Mouse (Mus musculus): ENCODE data around the gene Eef1a2.
"Not testable (repeated sequence)": the region's sequence is repeated elsewhere in the genome, so short reads cannot be mapped to it uniquely, and the experiment has no call there.

Gene Eef1a2

DNA sequence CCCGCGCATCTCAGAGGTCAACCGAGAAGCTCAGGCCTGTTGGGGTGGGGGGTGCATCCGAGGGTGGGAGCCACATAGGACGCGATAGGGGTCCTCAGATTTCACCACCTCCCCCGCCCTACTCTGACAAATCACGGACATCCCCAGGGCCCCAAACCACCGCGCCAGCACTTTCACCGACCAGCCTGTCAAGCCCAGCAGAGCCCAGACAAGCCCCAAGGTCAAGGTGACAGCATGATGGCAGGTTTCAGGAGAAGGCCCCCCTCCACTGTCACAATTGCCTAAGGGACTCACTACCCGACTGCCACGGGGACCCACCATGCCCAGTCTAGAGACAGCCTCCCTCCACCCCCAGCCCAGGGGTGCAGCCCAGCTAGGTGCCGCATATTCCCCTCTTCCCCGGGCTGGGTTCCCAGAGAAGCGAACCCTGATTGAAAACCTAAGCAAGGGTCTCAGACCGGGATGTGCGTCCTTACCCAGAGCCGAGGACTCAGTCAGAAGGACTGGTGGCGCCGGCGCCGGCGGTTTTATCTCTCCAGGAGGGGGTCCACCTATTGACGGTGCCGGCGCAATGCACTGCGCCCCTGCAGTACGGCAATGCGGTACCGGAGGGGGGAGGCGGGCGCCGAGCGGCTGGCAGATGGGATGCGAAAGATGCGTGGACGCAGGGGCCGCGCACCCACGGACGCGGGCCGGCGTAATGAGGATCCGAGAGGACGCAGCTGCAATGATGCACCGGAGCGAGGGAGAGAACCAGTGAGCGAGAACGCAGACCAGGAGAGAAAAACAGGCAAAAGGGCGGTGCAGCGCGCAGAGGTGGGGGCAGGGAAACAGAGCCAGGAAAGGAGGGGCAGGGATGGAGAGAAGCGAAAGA is at the start of gene Eef1a2:
Eef1a2 (minus strand) TSS at position 767 of the 874 bp plus-strand sequence.
- DNase-seq (ENCODE audit: low spot score): no peak

DNA sequence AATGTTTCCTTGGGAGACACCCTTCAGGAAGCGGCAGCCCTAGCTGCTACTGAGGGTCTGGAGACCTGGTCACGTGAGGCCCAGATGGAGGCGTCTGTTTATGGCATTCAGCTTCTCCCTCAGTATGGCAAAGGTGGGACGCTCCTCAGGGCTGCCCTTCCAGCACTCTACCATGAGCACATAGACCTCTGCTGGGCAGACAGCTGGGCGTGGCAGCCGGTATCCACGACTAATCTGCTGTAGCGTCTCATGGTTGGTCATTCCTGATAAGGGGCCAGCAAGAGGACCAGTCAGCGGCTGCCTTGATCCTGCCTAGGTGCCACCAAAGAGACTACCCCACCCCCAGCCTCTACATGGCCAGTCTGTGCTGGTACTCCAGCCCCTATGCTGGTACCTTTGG is 49.3 kb upstream of the Eef1a2 start:
- DNase-seq (ENCODE audit: low spot score): no peak

DNA sequence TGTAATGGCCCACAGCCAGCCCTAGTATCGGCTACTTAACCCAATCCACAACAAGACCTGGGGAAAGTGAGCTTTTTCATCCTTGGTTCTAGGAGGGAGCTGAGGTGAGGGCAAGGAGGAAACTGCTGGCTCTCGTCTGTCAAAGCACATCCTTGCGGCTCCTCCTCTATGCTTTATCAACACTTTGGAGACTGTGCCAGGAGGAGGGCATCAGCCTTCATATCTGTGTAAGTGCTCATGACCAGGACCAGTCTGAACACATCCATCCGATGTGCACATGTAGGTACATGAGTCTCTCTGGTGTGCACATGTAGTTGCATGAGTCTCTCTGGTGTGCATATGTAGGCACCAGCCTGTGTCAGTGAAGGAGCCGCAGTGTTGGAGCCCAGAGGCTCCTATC is 48.9 kb upstream of the Eef1a2 start:
- no peak for DNase-seq (ENCODE audit: low spot score)

DNA sequence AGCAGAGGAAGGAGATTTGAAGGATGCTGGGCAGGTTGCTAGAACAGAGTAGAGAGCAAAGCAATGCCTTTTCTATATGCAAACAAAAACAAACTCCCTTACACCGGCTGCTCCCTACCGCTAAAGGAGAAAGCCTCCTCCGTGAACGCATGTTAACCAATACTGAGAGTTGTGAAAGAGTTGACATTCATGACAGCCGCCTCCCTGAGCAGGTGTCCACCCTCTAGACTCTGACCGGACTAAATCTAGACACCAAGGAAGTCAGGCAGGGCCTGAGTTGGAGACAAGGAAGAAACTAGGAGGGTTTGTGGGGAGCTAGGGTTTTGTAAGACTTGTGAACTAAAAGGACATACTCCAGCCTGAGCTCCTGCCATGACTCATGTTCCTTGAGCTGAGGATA is 46.1 kb upstream of the Eef1a2 start:
- no peak for DNase-seq (ENCODE audit: low spot score)

DNA sequence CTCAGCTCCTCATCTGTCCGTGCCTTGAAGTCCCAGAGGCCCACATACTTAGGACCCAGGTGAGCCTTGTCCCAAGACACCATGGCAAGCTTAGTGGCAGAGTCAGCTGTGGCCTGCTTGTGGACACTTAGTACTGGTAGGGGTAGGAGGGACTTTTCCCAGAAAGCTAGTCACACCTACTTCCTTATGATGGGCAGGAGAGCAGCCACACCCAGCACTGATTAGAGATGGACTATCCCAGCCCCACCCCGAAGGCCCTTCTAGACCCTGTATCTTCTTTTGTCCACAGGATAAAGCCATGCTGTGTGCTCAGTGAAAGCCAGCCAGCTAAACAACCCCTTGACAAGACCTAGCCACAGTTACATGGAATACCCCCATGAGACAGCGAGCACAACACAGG is 45.6 kb upstream of the Eef1a2 start, which contains the start of gene Ptk6:
Ptk6 (minus strand) TSS at position 368 of the 400 bp plus-strand sequence.
- DNase-seq (ENCODE audit: low spot score): no peak

DNA sequence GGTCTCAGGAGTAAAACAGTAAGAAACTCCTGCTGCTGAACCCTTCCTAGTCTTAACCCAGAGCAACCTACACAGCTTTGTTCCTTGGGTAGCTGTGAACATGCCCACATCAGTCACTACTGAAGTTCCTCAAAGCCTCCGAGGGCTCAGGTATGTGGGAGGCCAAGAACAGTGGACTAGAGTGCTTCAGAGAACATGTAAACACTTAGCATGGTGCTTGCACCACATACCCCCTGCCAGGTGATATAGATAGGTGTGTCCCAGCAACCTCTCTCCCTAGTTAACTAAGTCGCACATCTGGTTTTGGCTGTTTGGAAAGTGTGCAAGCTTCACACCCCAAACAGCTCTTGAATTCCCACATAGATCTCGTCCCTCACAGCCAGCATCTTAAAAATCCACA is 44.8 kb upstream of the Eef1a2 start:
- DNase-seq (ENCODE audit: low spot score): no peak

DNA sequence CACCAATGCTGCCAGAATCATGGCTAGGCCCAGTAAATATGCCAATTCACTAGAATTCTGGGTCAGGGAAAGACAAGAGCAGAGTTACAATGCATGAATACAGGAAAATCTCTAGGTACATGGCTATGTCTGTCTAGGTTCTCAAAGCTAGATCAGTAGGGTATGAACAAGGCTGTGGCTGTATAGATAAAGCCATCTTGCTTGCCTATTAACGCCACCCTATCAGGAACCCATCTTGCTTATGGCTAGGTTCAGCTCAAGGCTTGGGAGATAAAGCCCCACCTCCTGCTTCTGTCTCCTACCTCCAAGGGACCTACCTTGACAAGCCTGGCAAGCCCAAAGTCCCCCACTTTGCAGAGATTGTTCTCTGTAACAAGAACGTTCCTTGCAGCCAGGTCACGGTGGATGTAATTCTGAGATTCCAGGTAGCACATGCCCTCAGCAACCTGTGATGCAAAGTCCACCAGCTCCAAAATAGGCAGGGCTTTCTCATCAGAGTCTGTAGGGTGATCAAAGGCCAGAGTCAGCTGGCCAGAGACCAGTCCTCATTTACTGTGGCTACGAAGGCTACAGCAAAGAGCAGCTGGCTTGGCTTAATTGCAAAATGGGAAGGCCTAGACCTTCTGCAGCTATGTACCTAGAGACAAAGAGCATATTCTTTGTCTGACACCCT is 40.0 kb upstream of the Eef1a2 start:
- DNase-seq (ENCODE audit: low spot score): no peak

DNA sequence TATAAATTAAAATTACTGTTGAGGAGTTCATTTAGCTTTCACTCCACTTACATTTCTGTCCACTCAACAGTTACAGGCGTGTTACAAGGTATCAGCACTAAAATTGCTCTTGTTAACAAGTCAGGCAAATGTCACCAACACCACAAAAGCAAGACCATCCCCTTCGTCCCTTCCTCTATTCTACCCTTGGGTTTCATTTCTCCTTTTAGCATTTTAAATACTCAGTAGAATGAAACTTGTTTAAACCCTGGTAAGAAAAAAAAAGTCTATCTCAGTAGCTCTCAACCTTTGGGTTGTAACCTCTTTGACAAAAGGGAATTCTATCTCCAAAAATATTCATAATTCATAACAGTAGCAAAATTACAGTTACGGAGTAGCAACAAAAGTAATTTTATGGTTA is 36.2 kb upstream of the Eef1a2 start:
- DNase-seq (ENCODE audit: low spot score): no peak

DNA sequence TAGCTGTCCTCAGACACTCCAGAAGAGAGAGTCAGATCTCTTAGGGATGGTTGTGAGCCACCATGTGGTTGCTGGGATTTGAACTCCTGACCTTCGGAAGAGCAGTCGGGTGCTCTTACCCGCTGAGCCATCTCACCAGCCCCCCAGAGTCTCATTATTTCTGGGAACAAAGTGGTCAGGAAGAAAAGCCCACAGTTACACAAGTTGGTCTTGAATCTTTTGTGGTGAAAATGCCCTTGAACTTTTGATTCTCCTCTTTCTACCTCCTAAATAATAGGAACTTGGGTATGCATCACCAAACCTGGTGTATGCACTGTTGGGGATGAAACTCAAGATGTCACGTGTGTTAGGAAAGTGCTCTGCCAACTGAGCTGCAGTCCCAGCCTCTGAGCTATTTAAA is 35.1 kb upstream of the Eef1a2 start:
- DNase-seq (ENCODE audit: low spot score): no peak

DNA sequence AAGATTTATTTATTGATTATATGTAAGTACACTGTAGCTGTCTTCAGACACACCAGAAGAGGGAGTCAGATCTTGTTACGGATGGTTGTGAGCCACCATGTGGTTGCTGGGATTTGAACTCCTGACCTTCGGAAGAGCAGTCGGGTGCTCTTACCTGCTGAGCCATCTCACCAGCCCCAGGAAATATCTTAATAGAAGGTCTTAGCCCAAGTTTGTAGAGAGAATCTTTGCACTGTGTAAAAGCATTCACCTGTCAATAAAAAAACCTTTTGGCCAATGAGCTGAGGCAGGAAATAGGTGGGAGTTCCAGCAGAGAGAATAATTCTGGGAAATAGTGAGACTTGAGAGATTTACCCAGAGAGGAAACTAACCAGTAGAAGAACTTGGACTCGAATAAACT is 34.6 kb upstream of the Eef1a2 start:
- DNase-seq (ENCODE audit: low spot score): not testable (repeated sequence)

DNA sequence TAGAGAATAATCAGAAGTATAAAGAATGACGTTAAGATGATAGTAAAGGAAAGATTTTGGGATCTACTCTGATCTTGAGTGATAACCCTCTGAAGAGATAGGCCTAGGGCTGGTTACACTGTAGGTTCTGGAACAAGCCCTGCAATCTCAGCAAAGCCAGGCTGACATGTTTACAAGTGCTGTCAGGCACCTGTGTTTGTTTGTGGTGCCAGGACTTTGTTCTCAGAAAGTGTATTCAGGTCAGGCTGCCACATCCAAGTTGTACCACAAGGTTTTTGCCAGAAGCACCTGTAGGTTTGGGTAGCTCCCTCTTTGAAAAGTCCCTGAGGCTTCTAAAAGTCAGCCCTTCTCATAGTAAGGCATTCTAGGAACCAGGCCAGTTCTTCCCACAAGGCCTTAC is 32.5 kb upstream of the Eef1a2 start:
- DNase-seq (ENCODE audit: low spot score): no peak

DNA sequence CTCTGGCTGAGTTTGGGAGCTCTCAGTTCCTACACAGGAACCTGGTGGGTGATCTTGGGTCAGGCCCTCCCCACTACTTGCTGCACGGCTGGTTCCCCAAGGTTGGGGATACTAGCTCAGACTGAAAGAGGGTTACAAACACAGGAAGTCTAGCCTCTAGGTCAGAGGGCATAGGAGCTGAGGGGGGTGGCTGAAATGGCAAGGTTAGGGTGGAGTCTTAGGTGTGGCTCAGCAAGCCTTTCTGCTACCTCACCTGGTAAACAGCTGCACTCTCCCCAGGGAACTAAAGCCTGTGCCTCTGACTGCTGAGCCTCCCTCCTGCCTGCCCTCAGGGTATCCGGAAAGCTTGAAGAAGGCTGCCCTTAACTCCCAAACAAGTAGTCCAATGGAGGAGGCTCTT is 31.9 kb upstream of the Eef1a2 start:
- peak; percentile 64 for DNase-seq (ENCODE audit: low spot score)

DNA sequence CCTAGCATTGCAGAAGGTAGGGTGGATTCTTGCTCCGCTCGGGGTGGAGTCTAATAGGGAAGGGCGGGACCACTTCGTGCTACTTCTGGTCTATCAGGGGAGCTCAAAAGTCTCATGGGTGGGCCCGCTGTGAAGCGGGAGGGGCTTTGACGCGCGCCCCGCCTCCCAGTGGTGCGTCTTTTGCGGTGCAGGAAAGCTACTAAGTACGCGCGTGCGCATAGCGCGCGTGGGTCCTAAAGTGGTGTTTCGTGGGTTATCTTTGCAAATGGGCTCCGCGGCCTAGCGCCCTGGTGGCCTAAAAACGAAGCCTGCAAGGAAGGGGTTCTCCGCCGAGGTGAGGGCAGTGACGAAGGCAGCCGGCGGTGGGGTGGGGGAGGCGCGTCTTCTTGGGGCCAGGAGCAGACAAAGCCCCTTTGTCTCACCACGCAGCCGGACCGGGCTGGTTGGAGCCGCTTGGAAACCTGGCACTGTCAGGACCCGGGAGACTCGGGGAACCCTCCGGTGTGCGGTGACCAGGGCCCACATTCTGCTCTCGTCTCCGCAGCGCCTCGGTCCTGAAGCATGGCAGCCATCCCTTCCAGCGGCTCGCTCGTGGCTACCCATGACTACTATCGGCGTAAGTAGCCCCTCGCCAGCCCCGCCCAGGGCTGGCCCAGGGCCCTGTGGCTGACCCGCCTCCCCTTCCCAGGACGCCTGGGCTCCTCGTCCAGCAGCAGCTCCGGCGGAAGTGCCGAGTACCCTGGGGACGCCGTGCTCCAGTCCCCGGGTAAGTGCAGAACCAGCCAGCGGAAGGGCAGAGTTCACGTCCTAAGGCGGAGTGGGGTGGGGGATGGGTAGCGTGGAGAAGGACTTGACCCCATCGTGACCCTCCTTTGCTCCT is 30.5 kb upstream of the Eef1a2 start, which contains the start of gene Ppdpf:
Ppdpf (plus strand) TSS at position 127 of the 880 bp plus-strand sequence.
- peak; percentile 94 for DNase-seq (ENCODE audit: low spot score)

DNA sequence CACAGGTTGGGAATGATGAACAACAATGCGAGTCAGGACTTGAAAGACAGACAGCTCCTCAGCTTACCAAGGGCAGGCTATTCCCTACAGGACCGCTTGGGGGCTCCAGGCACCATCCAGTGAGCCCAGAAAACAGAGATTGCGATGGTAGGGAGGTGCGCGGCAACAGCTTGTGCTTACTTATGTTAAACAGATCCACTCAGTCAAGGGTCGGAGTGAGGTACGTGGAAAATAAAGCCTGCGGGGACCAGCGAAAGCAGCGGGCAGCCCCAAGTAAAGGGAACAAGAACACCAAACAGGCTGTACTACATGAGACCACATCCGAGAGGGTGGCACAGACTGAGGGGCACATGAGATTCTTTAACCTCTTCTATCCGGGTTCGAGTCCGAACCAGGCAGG is 29.8 kb upstream of the Eef1a2 start:
- DNase-seq (ENCODE audit: low spot score): peak; percentile 88

DNA sequence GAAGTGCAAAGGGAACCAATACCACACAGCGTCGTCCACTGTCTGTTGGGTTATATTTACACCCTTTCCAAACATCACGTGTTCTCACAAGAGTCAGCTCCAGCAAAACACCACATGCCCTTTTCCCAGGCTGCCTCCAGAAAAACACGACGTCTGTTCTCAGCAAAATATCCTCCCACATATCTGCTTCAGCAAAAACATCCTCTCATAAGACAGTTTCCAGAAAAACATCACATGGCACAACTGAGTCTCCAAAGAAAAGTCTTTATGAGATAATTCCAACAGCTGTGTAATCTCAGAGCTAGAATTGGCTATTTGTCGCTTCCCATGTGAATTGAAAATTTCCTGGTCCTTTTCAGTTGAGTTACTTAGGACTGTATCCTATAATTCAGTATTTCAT is 24.1 kb upstream of the Eef1a2 start:
- no peak for DNase-seq (ENCODE audit: low spot score)

DNA sequence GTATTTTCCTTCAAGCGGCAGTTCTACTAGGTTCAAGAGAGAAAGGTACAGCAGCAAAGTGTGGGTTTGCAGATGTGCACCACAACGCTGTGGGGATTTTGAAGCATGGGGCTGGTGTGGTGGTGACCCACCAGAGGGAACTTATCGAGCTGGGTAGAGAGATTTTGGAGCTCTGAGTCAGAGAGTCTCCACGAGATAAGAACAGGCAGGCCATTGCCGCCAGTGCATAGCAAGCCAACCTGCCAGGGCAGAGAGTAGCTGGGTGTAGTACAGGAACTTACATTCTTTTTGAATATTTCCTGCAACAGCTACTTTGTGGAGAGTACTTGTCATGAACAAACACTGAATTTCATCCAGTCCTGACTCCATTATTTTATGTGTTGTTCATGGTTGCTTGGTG is 21.7 kb upstream of the Eef1a2 start:
- DNase-seq (ENCODE audit: low spot score): no peak

DNA sequence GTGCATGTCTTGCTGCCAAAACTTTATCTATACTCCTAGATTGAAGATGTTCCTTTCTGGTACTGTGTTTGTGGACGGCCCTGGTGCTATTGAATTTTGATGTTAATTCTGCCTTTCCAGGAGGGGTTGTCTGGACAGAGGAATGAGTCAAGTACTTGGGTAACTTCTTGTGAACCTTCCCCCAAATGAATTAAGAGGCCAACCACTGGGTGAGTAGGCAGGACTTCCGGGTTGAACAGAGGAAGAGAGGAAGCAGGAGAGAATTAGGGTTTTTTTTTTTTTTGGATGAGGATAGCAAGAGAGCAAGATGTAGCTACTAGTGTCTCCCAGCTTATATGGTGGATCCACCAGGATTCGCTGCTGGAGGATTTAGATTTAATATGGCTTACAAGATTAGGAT is 21.2 kb upstream of the Eef1a2 start:
- no peak for DNase-seq (ENCODE audit: low spot score)

DNA sequence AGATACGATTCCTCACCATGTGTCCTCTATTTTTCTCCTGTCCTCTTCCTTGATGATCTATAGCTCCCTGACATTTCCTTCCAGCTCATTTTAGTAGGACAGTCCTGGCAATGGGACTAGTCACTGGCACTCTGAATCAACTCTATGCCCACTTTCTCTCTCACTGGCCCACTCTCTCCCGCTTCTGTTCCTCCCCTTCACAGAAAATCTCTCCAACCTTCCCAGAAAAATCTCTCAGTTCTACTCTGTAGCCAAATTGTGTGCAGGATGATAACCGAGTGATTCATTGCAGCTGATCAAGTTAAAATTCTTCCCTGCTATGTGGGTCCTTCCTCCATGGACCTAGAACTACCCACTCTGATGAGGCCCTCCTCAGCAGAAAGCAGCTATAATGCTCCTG is 17.8 kb upstream of the Eef1a2 start:
- no peak for DNase-seq (ENCODE audit: low spot score)

DNA sequence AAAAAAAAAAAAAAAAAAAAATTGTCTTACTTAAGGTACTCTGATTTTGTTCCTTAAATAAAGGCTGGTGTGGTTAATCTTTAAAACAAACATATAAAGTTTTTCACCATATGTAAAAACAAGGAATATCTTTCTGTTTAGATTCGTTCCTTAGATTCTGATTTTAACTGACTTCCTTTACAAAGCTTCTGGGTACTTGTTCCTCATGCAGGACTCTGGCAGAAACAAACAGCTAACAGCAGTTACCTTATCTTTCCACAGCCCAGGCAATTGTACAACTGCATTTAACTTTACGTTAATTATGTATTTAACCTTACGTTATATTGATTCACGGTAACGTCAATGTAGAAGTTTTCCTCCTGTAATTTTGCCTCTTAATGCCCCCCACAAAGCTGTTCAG is 9.7 kb upstream of the Eef1a2 start:
- DNase-seq (ENCODE audit: low spot score): no peak

DNA sequence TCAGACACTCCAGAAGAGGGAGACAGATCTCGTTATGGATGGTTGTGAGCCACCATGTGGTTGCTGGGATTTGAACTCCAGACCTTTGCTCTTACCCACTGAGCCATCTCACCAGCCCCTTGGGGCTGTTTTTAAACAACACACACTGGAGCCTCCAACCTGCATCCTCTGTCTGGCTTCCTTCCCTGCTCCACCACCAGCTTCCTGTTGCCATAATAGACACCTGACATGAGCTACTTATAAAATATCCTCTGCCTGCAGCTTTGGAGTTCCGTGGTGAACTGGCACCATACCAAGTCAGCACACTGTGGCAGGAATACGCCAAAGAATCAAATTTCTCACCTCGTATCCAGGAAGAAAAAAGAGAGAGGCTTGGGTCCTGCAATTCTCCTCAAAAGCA is 4.0 kb upstream of the Eef1a2 start:
- no peak for DNase-seq (ENCODE audit: low spot score)

DNA sequence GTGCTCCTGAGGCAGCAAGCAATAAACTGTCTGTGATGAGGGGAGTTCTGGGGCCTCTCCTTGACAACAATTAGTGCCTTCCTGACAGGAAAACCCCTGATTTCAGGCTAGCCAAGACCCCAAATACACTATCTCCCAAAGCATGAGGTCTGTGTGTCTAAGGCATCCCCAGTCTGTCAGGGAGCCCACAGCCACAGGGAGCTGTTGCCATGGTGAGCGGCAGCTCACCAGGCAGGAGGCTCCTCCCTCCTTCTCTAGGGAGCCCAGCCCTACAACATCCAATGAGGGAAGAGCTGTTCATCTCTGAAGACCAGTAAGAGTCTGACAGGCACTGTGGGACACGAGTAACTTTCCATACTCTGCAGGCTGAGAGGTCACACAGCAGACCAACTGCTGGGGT is 3.0 kb upstream of the Eef1a2 start:
- DNase-seq (ENCODE audit: low spot score): no peak

DNA sequence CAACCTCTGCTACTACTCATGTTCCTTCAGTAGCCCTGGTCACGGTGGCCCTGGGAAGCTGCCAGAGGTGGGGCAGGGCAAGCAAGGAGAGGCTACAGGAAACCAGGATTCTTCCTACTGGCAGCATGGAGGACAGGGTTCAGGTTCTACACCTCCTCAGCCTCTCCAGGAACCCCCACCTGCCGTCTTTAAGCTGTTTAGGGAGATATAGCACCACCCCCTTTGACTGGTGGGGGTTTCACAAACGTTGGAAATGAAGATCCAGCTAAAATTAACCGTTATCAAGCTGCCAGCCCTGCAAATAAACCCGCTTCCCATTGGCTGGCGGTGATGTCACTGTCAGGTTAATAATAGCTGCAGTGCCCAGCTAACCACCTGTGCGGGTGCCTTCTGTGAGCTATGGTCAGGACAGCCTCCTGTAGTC is 2.3 kb upstream of the Eef1a2 start:
- no peak for DNase-seq (ENCODE audit: low spot score)
